Mouse (Mus musculus) bone marrow, adult 2 months (tissue): ENCODE measurements around the gene Ambn. TPM values are rescaled to one million over a fixed set of nuclear protein-coding genes. Genes with fewer than 3 reads are reported as not detected.

Experiments
- H3K27ac ChIP-seq: fragments of 200-500 bp; 2 replicates; pipeline ENCODE4 v1.5.1; 2012; ENCODE audit warnings: low read depth, mild to moderate bottlenecking, control low read depth, inconsistent platforms, low read length; ENCODE audit not compliant: control insufficient read depth, poor library complexity, insufficient read depth
- H3K4me1 ChIP-seq: fragments of 200-500 bp; 2 replicates; pipeline ENCODE4 v1.6.1; 2011; ENCODE audit warnings: low read length; ENCODE audit not compliant: control insufficient read depth, insufficient read depth
- H3K4me3 ChIP-seq: fragments of 200-500 bp; replicated peaks from 2 replicates; pipeline ENCODE3; 2011; ENCODE audit warnings: mild to moderate bottlenecking, low read depth, low read length, control low read depth; ENCODE audit not compliant: control insufficient read depth
- CTCF ChIP-seq: fragments of 200-500 bp; IDR thresholded peaks from 2 replicates; pipeline ENCODE4 v1.5.1; 2011; ENCODE audit warnings: low read length, control low read depth; ENCODE audit not compliant: control insufficient read depth, insufficient read depth
- POLR2A ChIP-seq: fragments of 200-500 bp; IDR thresholded peaks from 2 replicates; pipeline ENCODE4 v1.6.1; 2011; ENCODE audit warnings: low read depth, mild to moderate bottlenecking, control low read depth, low read length, borderline replicate concordance; ENCODE audit not compliant: control insufficient read depth
- WGBS: fragments of 180-500 bp; shearing (Covaris S2); methylation state at CpG from one replicate; pipeline ENCODE4 v1.1.7; 2018; 5-methylcytosine and 5-hydroxymethylcytosine counted together
- polyA plus RNA-seq: library from polyadenylated mRNA; stranded (reverse); fragments of >200 nt; gene quantifications from 2 replicates; pipeline ENCODE4 v1.2.4, GENCODE M21; 2011; ENCODE audit warnings: low replicate concordance; ENCODE audit not compliant: missing spikeins, insufficient read depth, insufficient read length

Ambn gene
- polyA plus RNA-seq, 1 experiment = not detected

DNA sequence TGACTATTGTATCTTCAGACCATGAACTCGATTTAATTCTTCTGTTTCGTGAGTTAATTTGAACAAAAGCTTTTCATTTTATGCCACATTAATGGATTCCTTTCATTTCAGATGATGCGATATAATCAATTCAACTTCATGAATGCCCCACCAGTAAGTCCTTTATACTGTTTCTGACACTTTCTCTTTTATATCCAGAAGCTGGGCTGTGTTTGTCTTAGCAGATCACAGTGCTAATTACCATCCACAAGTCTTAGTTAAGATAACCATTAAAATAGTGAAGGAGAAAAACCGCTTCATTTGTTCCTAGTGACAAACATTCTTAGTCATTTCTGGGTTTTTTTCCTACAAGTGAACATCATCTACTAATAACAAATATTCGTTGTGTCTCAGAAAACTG, 35.3 kb downstream of the Ambn start:
- H3K4me1 ChIP-seq = no peaks in the 10 kb centered on the region
- no peak overlapping the region for H3K4me3 ChIP-seq
- TF ChIP-seq POLR2A (no peak), CTCF (no peak)
- WGBS = 78% methylated on average over 5 of the region's 5 CpGs
- H3K27ac ChIP-seq = no peak overlapping the region

DNA sequence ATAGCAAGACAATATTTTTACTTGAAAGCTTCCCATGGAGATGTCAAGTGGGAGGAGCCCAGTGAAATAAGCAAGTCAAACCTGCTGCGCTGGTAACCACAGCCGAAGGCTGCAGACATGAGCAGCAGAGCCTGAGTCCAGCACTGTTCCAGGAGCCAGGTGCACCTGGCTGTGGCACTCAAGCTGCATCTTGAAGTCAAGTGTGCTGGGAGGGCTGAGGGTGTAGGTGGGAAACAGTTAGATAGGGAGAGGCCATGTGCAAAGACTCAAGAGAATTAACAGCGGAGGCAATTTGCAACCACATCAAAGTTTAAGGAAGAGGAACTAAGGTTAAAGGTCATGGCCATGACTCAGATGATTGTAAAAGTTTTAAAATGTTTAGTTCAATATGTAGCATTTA, 44.0 kb downstream of the Ambn start:
- TF ChIP-seq CTCF (no peak), POLR2A (no peak)
- no peak overlapping the region for H3K27ac ChIP-seq
- H3K4me1 ChIP-seq = no peaks in the 10 kb centered on the region
- no peak overlapping the region for H3K4me3 ChIP-seq
- WGBS = 57% methylated on average over 3 of the region's 3 CpGs

DNA sequence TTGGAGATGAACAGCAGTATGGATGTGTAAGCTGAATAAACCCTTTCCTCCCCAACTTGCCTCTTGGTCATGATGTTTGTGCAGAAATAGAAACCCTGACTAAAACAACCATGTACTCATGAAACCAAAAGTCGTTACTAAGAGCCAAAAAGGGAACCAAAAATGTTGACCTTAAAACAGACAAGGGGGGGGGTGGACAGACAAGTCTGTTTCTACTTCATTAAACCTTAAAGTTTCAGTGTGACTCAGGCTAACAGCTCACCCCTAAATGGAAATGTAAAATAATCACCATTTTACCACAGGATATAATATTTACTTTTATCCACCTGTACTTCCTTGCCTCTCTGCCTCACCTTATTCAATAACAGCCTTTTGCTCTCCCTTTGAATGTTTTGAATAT, 52.8 kb downstream of the Ambn start:
- no peak for TF ChIP-seq POLR2A
- TF ChIP-seq CTCF = no peak
- Histone ChIP-seq H3K4me1 (peaks cover 2% of the 10 kb centered on the region), H3K27ac (no peak overlapping the region; the same call in 1 of the 2 replicates), H3K4me3 (no peak overlapping the region)
- WGBS = 0% methylated on average over 1 of the region's 1 CpGs

DNA sequence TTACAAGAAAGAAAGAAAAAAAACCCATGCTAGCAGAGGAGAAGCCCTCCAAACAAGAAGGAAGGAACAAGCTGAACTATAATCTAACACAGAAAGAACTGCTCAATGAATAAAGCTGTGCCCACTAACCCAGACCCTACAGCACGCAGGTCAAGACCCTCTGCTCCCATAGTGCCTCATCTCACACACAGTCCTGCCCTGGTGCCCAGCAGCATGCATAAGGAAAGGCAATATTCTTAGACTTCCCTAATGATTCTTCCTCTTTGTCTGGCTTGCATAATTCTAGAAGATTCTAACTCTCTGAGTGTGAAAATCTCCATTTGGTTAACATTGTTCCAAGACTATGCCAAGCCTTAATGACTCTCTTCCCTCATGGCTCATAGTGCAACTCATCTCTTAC, 53.2 kb downstream of the Ambn start:
- WGBS = 53% methylated on average over 1 of the region's 1 CpGs
- Histone ChIP-seq H3K4me3 (no peak overlapping the region), H3K4me1 (peaks cover 2% of the 10 kb centered on the region), H3K27ac (peak overlapping the region; percentile 51; the same call in 1 of the 2 replicates)
- TF ChIP-seq POLR2A = no peak
- TF ChIP-seq CTCF = no peak

Other genes starting within 250 kb of the Ambn start
- gene Gm7714, start 187.1 kb upstream of the Ambn start, polyA plus RNA-seq = not detected in 2 replicates
- gene Prol1, start 138.7 kb upstream of the Ambn start, polyA plus RNA-seq = not detected in 2 replicates
- gene Amtn, start 79.9 kb upstream of the Ambn start, polyA plus RNA-seq = not detected in 2 replicates
- gene Enam, start 32.0 kb downstream of the Ambn start, polyA plus RNA-seq = not detected in 2 replicates
- 2.6 and 6.3 TPM in 2 replicates for gene Jchain, start 71.9 kb downstream of the Ambn start, polyA plus RNA-seq
- 35.7 and 67.6 TPM in 2 replicates for gene Utp3, start 98.5 kb downstream of the Ambn start, polyA plus RNA-seq
- gene Rufy3, start 109.0 kb downstream of the Ambn start, polyA plus RNA-seq = 4.8 and 6.1 TPM in 2 replicates
- 13.1 and 22.7 TPM in 2 replicates for gene Grsf1, start 220.2 kb downstream of the Ambn start, polyA plus RNA-seq